Mouse (Mus musculus) lung, postnatal 14 days (tissue): ENCODE data around the gene Il22ra2.

Source experiments
- DNase-seq: peaks from one replicate; pipeline ENCODE4 v3.0.0; 2021

Il22ra2 gene

GRCm38 (mm10) chr10:19621408-19622048 is at the start of gene Il22ra2:
TSS of gene Il22ra2 (plus strand) at chr10:19621998.
- peak; percentile 57 for DNase-seq

GRCm38 (mm10) chr10:19577571-19577970 is 44.2 kb upstream of the Il22ra2 start:
- no peak for DNase-seq

DNA sequence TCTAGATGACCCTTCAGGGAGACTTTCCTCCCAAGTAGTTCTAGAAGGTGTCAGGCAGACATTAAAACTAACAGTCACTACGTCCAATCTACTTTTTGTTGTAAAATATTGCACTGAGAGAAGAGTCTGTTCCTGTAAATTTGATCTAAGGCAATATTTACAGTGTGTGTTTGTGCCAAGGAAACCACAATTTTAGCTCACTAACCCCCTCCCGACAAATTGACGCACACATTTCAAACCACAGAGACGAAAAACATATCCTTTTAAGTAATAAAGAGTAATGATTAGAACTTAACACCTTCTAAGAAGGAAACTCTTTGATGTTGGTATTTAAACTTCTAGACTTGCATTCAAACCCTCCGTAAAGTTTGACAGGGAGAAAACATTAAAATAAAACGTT is 43.8 kb upstream of the Il22ra2 start:
- no peak for DNase-seq

DNA sequence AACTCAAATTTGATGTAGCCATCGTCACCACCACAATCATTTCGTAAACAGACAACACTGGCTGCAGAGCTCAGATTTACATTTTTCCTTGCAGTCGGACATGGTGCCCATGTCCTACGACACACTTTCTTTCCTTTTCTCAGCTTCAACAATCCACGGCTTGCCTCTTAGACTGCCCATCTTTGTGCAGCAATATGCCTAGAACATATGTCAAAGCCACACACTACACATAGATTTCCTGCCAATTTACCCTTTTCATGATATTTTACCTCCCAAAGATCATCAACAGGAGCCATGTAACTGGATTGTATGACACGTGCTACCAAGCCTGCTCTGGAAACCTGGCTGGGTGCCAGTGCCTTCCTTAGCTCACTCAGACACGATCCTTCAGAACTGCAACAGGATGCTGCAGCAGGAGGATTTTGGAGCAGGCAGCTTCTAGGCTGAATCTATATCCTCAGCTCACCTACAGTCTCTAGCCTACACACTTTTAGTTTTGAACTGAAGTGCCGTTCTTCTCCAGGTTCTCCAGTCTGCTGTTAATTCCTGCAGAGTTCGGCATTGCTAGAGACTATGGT is 43.3 kb upstream of the Il22ra2 start:
- peak; percentile 56 for DNase-seq

GRCm38 (mm10) chr10:19580660-19581059 is 41.1 kb upstream of the Il22ra2 start:
- no peak for DNase-seq

GRCm38 (mm10) chr10:19581844-19582582 is 39.8 kb upstream of the Il22ra2 start:
- no peak for DNase-seq

DNA sequence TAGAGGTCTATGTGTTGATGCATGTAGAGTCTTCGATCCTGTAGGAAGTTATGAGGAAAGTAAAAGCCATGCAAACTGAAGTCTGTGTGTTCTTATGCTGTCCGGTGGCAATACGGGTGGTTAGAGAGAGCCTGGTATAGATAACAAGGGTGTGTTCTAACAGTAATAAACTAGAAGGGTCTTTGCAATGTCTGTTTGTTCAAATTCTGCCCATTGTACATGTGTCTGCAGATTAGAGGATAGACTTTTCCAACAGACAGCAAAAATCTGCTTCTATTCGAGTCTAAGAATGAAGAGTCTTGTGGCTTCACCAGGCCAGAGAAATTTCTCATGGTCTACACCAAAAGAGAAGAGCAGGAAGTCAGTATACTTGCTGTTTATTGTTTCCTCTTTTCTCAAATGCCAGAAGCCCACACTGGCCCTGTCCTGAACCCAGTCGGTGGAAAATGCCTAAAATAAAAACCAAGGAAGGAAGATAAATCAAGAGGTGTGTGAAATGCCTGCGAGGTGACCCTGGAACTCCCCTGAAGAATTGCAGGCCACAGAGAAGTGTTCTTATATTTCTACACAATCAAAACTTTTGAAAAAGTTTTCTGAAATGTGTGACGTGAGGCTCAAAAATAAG is 38.9 kb upstream of the Il22ra2 start:
- no peak for DNase-seq

- no peak for DNase-seq
Observed at GRCm38 (mm10) chr10:19584064-19584463, 37.7 kb upstream of the Il22ra2 start.

- no peak for DNase-seq
Observed at GRCm38 (mm10) chr10:19584846-19585245, 37.0 kb upstream of the Il22ra2 start.

DNA sequence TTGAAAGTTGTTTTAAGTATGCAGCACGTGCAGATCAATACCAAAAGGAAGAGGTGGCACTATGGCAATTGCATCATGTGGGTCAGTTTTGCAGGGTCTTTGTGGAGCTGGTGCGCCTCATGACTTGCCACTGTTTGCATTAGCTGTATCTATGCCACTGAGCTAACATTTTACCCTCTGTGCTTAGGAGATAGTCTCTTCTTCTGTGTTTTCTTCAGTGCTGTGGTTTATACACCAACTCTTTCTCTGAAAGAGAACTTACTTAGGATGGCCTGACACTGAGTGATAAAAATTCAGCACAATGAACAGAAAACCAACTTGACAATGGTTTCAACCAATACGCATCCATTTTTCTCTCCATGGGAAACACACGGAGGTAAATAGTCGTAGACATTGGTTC is 35.9 kb upstream of the Il22ra2 start:
- no peak for DNase-seq

DNA sequence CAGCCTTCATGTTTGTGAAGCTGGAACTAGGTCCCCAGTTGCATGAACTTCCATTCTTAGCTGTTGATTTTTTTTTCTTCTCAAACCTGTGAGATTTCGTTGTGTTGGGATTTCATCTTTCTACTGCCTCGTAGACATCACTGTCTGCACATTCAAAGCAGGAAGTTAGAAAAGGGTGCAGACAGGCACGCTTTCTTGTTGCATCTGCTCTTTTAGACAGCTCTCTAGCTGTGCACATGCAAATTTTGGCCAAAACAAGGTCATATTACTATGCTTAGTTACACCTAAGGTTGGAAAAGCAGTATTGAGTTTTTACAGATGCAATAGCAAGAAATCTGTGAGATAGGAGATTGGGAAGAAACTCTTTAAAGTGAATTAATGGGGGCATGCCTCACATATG is 34.5 kb upstream of the Il22ra2 start:
- DNase-seq: no peak

- no peak for DNase-seq
Observed at GRCm38 (mm10) chr10:19589626-19590025, 32.2 kb upstream of the Il22ra2 start.

DNA sequence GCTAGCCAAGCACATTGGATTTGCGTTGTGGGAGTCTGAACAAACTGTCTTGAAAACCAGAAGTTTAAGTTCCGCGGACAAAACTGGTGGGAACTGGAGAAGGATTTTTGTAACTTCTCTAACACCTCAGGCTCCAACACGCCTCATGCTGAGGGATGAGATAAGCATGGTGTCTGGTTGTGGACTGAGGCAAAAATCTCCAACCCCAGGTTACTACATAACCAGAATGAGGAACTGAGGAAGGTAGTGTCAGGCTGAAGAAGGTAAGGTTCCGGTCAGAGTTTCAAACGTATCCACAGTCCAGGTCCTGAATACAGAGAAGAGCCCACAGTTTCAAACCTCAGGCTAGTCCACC is 30.5 kb upstream of the Il22ra2 start:
- DNase-seq: no peak

GRCm38 (mm10) chr10:19591641-19592441 is 30.0 kb upstream of the Il22ra2 start, which contains the start of gene Ifngr1:
TSS of gene Ifngr1 (plus strand) at chr10:19591949.
- peak; percentile 100 for DNase-seq

DNA sequence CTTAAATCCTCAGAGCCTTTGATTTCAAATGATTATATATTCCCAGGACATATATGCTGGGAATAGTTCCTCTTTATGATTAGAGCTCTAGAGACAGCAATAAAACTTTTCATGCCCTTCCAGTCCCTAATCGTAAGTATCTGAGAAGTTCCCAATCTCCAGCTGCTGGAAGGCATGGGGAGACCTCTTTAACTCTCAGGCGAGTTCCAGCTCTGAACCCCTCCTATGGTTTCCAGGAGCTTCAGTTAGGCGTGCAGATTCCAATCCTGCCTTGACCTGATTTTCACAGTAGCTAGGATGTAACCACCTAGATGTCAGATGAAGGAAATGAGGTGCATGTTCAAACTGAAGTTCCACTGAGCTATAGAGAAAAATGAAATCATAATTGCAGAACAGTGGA is 29.2 kb upstream of the Il22ra2 start:
- DNase-seq: no peak

DNA sequence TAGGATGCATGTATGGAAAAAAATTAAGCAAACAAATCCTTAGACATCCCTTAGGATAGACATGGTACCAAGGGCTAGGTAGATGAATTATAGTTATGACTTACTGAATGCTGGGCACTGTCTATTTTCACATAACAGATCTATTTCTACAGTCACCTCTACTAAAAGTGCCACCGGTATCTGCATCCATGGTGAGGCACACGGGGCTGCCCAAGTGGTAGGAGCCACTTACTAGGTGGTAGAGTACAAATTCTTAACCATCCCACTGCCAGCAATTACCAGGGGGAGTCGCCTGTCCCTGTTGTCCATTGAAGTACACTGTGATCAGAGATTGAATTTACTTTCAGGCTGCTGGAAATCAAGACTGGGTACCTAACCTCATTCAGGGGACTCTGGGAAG is 28.5 kb upstream of the Il22ra2 start:
- DNase-seq: no peak

GRCm38 (mm10) chr10:19594201-19594905 is 27.4 kb upstream of the Il22ra2 start:
- no peak for DNase-seq

- no peak for DNase-seq
Observed at GRCm38 (mm10) chr10:19596866-19597265, 24.9 kb upstream of the Il22ra2 start.

DNA sequence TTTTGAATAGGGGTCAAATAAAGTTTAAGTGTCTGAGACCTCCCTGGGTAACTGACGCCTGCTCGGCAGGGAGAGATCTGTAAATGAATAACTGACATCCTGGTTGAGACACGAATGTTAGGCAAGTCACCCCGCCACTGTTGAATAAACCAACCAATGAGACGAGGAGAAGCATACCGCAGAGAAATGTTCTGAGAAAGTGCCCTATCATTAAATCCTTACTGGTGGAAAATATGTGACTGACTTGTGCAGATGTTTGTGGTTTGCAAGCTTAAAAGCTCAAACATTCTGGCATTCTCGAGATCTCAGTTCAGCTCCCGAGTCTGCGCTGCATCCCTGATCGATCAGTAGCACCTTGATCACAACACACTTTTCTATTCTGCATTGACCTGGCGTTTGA is 23.7 kb upstream of the Il22ra2 start:
- DNase-seq: no peak

GRCm38 (mm10) chr10:19599331-19600092 is 22.3 kb upstream of the Il22ra2 start:
- DNase-seq: no peak

- no peak for DNase-seq
Observed at GRCm38 (mm10) chr10:19600093-19600420, 21.7 kb upstream of the Il22ra2 start.

DNA sequence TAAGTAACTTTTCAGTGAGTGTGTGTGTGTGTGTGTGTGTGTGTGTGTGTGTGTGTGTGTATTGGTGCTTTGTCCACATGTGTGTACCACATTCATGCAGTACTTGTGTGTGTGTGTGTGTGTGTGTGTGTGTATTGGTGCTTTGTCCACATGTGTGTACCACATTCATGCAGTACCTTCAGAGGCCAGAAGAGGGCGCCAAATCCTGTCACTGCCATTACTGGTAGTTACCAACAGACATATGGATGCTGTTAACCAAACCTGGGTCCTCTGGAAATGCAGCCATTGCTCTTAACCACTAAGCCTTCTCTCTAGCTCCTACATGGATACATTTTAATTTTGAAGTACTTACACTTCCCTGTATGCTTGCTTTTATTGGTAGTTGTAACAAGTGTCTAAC is 20.3 kb upstream of the Il22ra2 start:
- DNase-seq: peak; percentile 64
